Mouse (Mus musculus) urinary bladder, adult 2 months (tissue): Measurements from ENCODE around the gene Cog1. TPM values are rescaled to one million over a fixed set of nuclear protein-coding genes. Genes with fewer than 3 reads are reported as not detected.
A peak's percentile ranks its signal among the peaks of the same experiment; 100 is the strongest.

Experiments used
- DNase-seq: peaks from one replicate; pipeline ENCODE4 v3.0.0; 2022; ENCODE audit warnings: low spot score
- polyA plus RNA-seq: library from polyadenylated mRNA; depleted of rRNA; stranded (reverse); fragments of >200 nt; gene quantifications from 2 replicates; pipeline ENCODE4 v1.2.3, GENCODE M21; 2012

Cog1 gene
- polyA plus RNA-seq, 1 experiment: 42.7 TPM

GRCm38 (mm10) chr11:113667704-113668103, 18.7 kb downstream of the Cog1 start:
- no peak for DNase-seq

GRCm38 (mm10) chr11:113668857-113669256, 19.9 kb downstream of the Cog1 start:
- DNase-seq: no peak

- DNase-seq: no peak
Measured at GRCm38 (mm10) chr11:113669711-113670110, 20.7 kb downstream of the Cog1 start.

GRCm38 (mm10) chr11:113673614-113674013, 24.6 kb downstream of the Cog1 start:
- no peak for DNase-seq

GRCm38 (mm10) chr11:113674595-113674994, 25.6 kb downstream of the Cog1 start:
- DNase-seq: no peak

- DNase-seq: no peak
Measured at GRCm38 (mm10) chr11:113676847-113677246, 27.9 kb downstream of the Cog1 start.

- no peak for DNase-seq
Measured at GRCm38 (mm10) chr11:113677378-113677777, 28.4 kb downstream of the Cog1 start.

GRCm38 (mm10) chr11:113678373-113678772, 29.4 kb downstream of the Cog1 start:
- no peak for DNase-seq

GRCm38 (mm10) chr11:113680954-113681353, 32.0 kb downstream of the Cog1 start:
- DNase-seq: no peak

- no peak for DNase-seq
Measured at GRCm38 (mm10) chr11:113681979-113682378, 33.0 kb downstream of the Cog1 start.

GRCm38 (mm10) chr11:113682897-113683626, 34.1 kb downstream of the Cog1 start:
- DNase-seq: peak; percentile 36

- no peak for DNase-seq
Measured at GRCm38 (mm10) chr11:113683627-113683956, 34.6 kb downstream of the Cog1 start.

GRCm38 (mm10) chr11:113683957-113684706, 35.2 kb downstream of the Cog1 start, which contains the start of the genes Fam104a and D11Wsu47e:
Gene Fam104a, minus strand, starts transcription at chr11:113684155.
Gene D11Wsu47e, plus strand, starts transcription at chr11:113684412.
- peak; percentile 92 for DNase-seq

GRCm38 (mm10) chr11:113684707-113685426, 35.9 kb downstream of the Cog1 start:
- no peak for DNase-seq

- no peak for DNase-seq
Measured at GRCm38 (mm10) chr11:113687031-113687430, 38.1 kb downstream of the Cog1 start.

GRCm38 (mm10) chr11:113690506-113690905, 41.5 kb downstream of the Cog1 start:
- DNase-seq: no peak

GRCm38 (mm10) chr11:113691318-113691717, 42.3 kb downstream of the Cog1 start:
- DNase-seq: no peak

- no peak for DNase-seq
Measured at GRCm38 (mm10) chr11:113691851-113692250, 42.9 kb downstream of the Cog1 start.

- no peak for DNase-seq
Measured at GRCm38 (mm10) chr11:113697571-113697970, 48.6 kb downstream of the Cog1 start.

GRCm38 (mm10) chr11:113698013-113698545, 49.1 kb downstream of the Cog1 start:
- no peak for DNase-seq

- no peak for DNase-seq
Measured at GRCm38 (mm10) chr11:113699643-113700042, 50.7 kb downstream of the Cog1 start.

GRCm38 (mm10) chr11:113703758-113704157, 54.8 kb downstream of the Cog1 start:
- DNase-seq: peak; percentile 63
